Mouse (Mus musculus): ENCODE measurements around the gene Gm45234. TPM values are rescaled to one million over a fixed set of nuclear protein-coding genes. Genes with fewer than 3 reads are reported as not detected.
"Not testable (repeated sequence)": the region's sequence is repeated elsewhere in the genome, so short reads cannot be mapped to it uniquely, and the experiment has no call there.

Gm45234 gene
- not detected in 2 replicates for polyA plus RNA-seq (2014; fragmentation: Nextera tagmentation; extraction: Ambion mirVana)

DNA sequence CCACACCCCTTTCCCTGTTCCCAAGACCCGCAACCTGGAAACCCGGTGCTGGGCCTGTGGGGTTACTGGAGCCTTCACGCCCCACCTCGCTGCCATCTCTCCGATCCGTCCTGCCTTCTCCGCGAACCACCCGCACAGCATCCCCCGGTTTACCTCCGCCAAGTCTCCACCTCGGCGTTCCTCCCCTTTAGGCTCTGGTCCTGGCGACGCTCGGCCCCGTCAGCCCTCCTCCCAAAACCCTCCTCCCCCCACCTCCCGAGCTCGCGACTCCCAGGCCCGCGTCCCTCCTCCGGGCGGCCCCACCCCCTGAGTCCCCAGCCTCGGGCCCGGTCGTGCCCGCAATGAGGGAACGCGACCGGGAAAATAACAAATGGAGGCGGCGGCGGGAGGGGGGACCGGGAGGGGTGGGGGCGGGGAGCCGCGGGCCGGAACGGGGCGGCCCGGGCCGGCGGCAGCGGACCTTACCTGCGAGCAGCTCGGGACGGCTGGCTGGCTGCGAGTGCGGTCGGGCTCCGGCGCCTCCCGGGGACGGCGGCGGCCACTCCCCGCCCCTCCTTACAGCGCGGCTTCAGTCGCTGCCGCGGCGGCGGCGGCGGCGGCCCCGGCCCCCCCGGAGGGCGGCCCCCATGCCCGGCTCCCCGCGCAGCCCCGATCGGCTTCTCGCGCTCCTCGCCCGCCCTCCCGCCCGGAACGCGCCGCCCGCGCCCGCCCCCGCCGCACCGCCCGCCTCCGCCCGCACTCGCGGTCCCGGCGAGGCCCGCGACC, at the start of gene Gm45234, which contains the start of gene Atn1:
TSS of gene Gm45234 (minus strand) at position 191 of the 765 bp plus-strand sequence.
TSS of gene Atn1 (minus strand) at position 694 of the 765 bp plus-strand sequence.
- H3K4me3 ChIP-seq (ENCODE audit: low read depth, low read length): peak within 1 kb of the TSS; percentile 79
- H3K27me3 ChIP-seq (replicated peaks; ENCODE audit: control insufficient read depth, insufficient read depth, low read length): no peaks in the 10 kb centered on the region
- peaks cover 14% of the 10 kb centered on the region; the same call in 1 of the 2 replicates for H3K36me3 ChIP-seq (ENCODE audit: control insufficient read depth, insufficient read depth, low read length)
- peaks cover 34% of the 10 kb centered on the region for H3K4me1 ChIP-seq (ENCODE audit: control insufficient read depth, insufficient read depth, low read length)
- under 1% methylated on average over 35 of the region's 100 CpGs for WGBS
- H3K9ac ChIP-seq (ENCODE audit: low read depth, low read length): peak within 1 kb of the TSS; percentile 98
- ATAC-seq (ENCODE audit: low read depth): peak; percentile 48
- peak; percentile 90 for DNase-seq (ENCODE audit: low spot score)
- H3K9me3 ChIP-seq (ENCODE audit: control insufficient read depth, low read length): no peaks in the 10 kb centered on the region
- H3K4me2 ChIP-seq (ENCODE audit: low read depth, low read length): peak within 1 kb of the TSS; percentile 73
- peak within 1 kb of the TSS; percentile 98 for H3K27ac ChIP-seq (replicated peaks; ENCODE audit: low read depth, low read length)

DNA sequence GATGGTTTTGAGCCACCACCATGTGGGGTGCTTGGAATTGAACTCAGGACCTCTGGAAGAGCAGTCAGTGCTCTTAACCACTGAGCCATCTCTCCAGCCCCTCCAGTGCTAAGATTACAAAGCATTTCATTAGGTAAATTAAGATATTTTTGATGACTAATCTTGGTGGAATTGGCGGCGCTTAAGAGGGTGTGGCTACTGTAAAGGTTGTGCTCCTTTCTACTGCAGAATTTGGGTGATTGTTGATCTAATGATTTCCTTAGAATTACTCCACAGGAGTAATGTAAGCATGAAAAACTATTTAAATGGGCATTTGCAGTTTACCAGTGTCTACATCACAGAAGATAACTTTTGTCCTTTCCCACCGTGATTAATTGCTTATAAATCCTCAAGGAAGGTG, 48.5 kb upstream of the Gm45234 start:
- H3K36me3 ChIP-seq (ENCODE audit: control insufficient read depth, insufficient read depth, low read length): no peaks in the 10 kb centered on the region
- H3K4me1 ChIP-seq (ENCODE audit: control insufficient read depth, insufficient read depth, low read length): peaks cover 14% of the 10 kb centered on the region; the same call in 1 of the 2 replicates
- H3K4me2 ChIP-seq (ENCODE audit: low read depth, low read length): no peak overlapping the region
- H3K4me3 ChIP-seq (ENCODE audit: low read depth, low read length): no peak overlapping the region
- whole genome bisulfite sequencing: 88% methylated on average over 3 of the region's 3 CpGs
- no peaks in the 10 kb centered on the region for H3K9me3 ChIP-seq (ENCODE audit: control insufficient read depth, low read length)
- no peak overlapping the region for H3K9ac ChIP-seq (ENCODE audit: low read depth, low read length)
- no peak for DNase-seq (ENCODE audit: low spot score)
- ATAC-seq (ENCODE audit: low read depth): no peak
- no peak overlapping the region for H3K27ac ChIP-seq (replicated peaks; ENCODE audit: low read depth, low read length)
- no peaks in the 10 kb centered on the region for H3K27me3 ChIP-seq (replicated peaks; ENCODE audit: control insufficient read depth, insufficient read depth, low read length)

DNA sequence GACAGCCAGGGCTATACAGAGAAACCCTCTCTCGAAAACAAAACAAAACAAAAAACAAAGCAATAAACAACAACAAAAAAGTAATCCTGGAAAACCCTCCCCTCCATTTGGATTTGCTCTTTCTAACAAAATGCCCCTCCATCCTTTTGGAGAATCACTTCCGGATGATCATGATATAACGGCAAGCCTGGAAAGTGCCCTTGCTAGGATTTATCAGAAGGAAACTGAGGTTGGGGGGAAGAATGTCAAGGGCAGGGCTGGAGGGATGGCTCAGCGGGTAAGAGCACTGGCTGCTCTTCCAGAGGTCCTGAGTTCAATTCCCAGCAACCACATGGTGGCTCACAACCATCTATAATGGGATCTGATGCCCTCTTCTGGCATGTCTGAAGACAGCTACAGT, 47.9 kb upstream of the Gm45234 start:
- H3K9me3 ChIP-seq (ENCODE audit: control insufficient read depth, low read length); H3K36me3 ChIP-seq (ENCODE audit: control insufficient read depth, insufficient read depth, low read length); H3K4me3 ChIP-seq (ENCODE audit: low read depth, low read length); DNase-seq (ENCODE audit: low spot score); H3K27ac ChIP-seq (replicated peaks; ENCODE audit: low read depth, low read length); ATAC-seq (ENCODE audit: low read depth); H3K27me3 ChIP-seq (replicated peaks; ENCODE audit: control insufficient read depth, insufficient read depth, low read length); H3K4me2 ChIP-seq (ENCODE audit: low read depth, low read length); H3K9ac ChIP-seq (ENCODE audit: low read depth, low read length): not testable (repeated sequence)
- WGBS: 93% methylated on average over 4 of the region's 4 CpGs
- peaks cover 14% of the 10 kb centered on the region; the same call in 1 of the 2 replicates for H3K4me1 ChIP-seq (ENCODE audit: control insufficient read depth, insufficient read depth, low read length)

DNA sequence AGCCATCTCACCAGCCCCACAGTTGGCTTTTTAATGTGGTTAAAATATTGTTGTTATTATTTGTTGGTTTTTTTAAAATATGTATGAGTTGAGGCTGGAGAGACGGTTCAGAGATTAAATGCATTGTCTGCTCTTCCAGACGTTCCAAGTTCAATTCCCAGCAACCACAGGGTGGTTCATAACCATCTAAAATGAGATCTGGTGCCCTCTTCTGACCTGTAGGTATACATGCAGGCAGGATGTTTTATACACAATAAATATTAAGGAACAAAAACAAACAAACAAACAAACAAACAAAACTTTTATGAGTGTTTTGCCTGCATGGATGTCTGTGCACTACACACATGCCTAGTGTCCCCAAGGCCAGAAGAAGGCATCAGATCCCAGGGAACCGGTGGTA, 47.2 kb upstream of the Gm45234 start:
- no peak overlapping the region for H3K4me2 ChIP-seq (ENCODE audit: low read depth, low read length)
- H3K36me3 ChIP-seq (ENCODE audit: control insufficient read depth, insufficient read depth, low read length): no peaks in the 10 kb centered on the region
- peaks cover 10% of the 10 kb centered on the region; the same call in 1 of the 2 replicates for H3K4me1 ChIP-seq (ENCODE audit: control insufficient read depth, insufficient read depth, low read length)
- no peaks in the 10 kb centered on the region for H3K27me3 ChIP-seq (replicated peaks; ENCODE audit: control insufficient read depth, insufficient read depth, low read length)
- no peak for ATAC-seq (ENCODE audit: low read depth)
- H3K9me3 ChIP-seq (ENCODE audit: control insufficient read depth, low read length): no peaks in the 10 kb centered on the region
- 74% methylated on average over 3 of the region's 3 CpGs for WGBS
- H3K27ac ChIP-seq (replicated peaks; ENCODE audit: low read depth, low read length): no peak overlapping the region
- no peak overlapping the region for H3K4me3 ChIP-seq (ENCODE audit: low read depth, low read length)
- no peak overlapping the region for H3K9ac ChIP-seq (ENCODE audit: low read depth, low read length)
- no peak for DNase-seq (ENCODE audit: low spot score)

DNA sequence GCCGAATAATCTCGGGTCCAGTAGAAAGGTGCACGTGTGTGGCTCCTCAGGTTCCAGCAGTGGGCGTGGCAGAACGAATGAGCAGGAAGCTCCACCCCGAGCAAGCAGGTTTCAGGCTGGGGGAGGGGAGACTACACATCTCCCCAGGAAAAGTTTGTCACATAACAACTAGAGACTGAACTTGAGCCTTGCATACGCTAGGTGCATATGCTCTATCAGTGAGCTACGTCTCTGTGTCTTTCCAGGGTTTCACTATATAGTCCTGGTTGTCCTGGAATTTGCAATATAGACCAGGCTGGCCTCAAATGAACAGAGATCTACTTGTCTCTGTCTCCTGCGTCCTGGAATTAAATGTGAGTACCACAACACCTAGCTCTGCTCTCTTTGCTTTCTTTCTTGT, 46.6 kb upstream of the Gm45234 start:
- not testable (repeated sequence) for H3K9ac ChIP-seq (ENCODE audit: low read depth, low read length); H3K36me3 ChIP-seq (ENCODE audit: control insufficient read depth, insufficient read depth, low read length); H3K4me1 ChIP-seq (ENCODE audit: control insufficient read depth, insufficient read depth, low read length); ATAC-seq (ENCODE audit: low read depth); DNase-seq (ENCODE audit: low spot score); H3K9me3 ChIP-seq (ENCODE audit: control insufficient read depth, low read length); H3K27ac ChIP-seq (replicated peaks; ENCODE audit: low read depth, low read length); H3K27me3 ChIP-seq (replicated peaks; ENCODE audit: control insufficient read depth, insufficient read depth, low read length)
- Histone ChIP-seq H3K4me3 (ENCODE audit: low read depth, low read length) (peak overlapping the region; percentile 22), H3K4me2 (ENCODE audit: low read depth, low read length) (peak overlapping the region; percentile 41)
- 11% methylated on average over 5 of the region's 9 CpGs for WGBS

DNA sequence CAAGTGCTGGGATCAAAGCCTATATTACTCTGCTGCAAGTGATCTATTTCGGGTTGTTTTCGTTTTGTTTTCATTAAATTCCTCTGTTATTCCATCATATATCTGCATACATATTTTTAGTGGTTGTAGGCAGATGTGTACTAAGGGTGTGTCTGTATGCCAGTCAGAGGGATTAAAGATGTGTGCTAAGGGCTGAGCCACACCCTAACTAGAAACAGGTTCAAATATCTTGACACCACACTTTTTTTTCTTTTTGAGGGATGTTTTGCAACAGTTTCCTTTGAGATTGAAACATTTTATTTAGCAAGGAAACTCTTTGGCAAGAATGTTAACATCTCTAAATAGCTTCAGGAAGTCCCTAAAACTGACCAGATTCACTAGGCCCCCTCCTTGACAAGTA, 40.4 kb upstream of the Gm45234 start:
- no peak for DNase-seq (ENCODE audit: low spot score)

DNA sequence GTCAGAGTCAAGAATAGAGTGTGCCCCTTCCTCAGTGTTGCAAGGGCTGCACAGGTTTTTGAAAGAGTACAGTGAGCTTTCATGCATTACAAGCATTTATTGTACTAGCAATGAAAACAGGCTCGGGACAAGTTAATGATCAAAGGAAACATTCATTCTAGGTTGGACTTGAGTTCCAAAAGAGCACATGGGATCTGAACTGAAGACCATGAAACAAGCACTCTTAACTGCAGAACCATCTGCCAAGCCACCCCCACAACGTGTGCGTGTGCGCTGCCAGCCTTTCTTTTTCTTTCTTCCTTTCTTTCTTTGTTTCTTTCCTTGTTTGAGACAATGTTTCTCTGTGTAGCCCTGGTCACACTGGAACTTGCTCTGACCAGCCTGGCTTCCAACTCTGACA, 40.0 kb upstream of the Gm45234 start:
- ATAC-seq (ENCODE audit: low read depth): no peak

More for the DNA sequence above, 40.4 kb upstream of the Gm45234 start:
- no peak overlapping the region for H3K4me2 ChIP-seq (ENCODE audit: low read depth, low read length)
- H3K9ac ChIP-seq (ENCODE audit: low read depth, low read length): no peak overlapping the region
- no peaks in the 10 kb centered on the region for H3K27me3 ChIP-seq (replicated peaks; ENCODE audit: control insufficient read depth, insufficient read depth, low read length)
- no peaks in the 10 kb centered on the region for H3K4me1 ChIP-seq (ENCODE audit: control insufficient read depth, insufficient read depth, low read length)
- H3K27ac ChIP-seq (replicated peaks; ENCODE audit: low read depth, low read length): no peak overlapping the region
- no peaks in the 10 kb centered on the region for H3K36me3 ChIP-seq (ENCODE audit: control insufficient read depth, insufficient read depth, low read length)
- ATAC-seq (ENCODE audit: low read depth): 0 out of 2 replicates have a peak, but pooled peaks have one; percentile 18
- no peak overlapping the region for H3K4me3 ChIP-seq (ENCODE audit: low read depth, low read length)
- no peaks in the 10 kb centered on the region for H3K9me3 ChIP-seq (ENCODE audit: control insufficient read depth, low read length)
- 72% methylated on average over 2 of the region's 2 CpGs for WGBS

DNA sequence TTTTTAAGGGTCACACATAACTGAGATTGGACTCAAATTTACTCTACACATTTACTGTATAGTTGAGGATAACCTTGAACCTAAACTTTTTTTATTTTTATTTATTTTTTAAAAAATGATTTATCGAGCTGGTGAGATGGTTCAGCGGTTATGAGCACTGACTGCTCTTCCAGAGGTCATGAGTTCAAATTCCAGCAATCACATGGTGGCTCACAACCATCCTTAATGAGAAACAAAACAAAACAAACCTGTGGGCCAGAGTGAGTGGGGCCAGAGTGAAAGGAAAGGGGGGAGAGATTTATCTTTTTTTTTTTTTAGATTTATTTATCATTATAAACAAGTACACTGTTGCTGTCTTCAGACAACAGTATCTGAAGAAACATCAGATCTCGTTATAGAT, 36.1 kb upstream of the Gm45234 start:
- Histone ChIP-seq H3K27ac (replicated peaks; ENCODE audit: low read depth, low read length) (no peak overlapping the region), H3K36me3 (ENCODE audit: control insufficient read depth, insufficient read depth, low read length) (no peaks in the 10 kb centered on the region), H3K4me1 (ENCODE audit: control insufficient read depth, insufficient read depth, low read length) (no peaks in the 10 kb centered on the region), H3K4me2 (ENCODE audit: low read depth, low read length) (no peak overlapping the region), H3K4me3 (ENCODE audit: low read depth, low read length) (no peak overlapping the region), H3K27me3 (replicated peaks; ENCODE audit: control insufficient read depth, insufficient read depth, low read length) (no peaks in the 10 kb centered on the region), H3K9ac (ENCODE audit: low read depth, low read length) (no peak overlapping the region), H3K9me3 (ENCODE audit: control insufficient read depth, low read length) (no peaks in the 10 kb centered on the region)
- no peak for ATAC-seq (ENCODE audit: low read depth)
- 78% methylated on average over 3 of the region's 3 CpGs for WGBS
- DNase-seq (ENCODE audit: low spot score): no peak

More for the DNA sequence above, 40.0 kb upstream of the Gm45234 start:
- no peaks in the 10 kb centered on the region for H3K9me3 ChIP-seq (ENCODE audit: control insufficient read depth, low read length)
- H3K4me2 ChIP-seq (ENCODE audit: low read depth, low read length): no peak overlapping the region
- H3K36me3 ChIP-seq (ENCODE audit: control insufficient read depth, insufficient read depth, low read length): no peaks in the 10 kb centered on the region
- 61% methylated on average over 4 of the region's 4 CpGs for WGBS
- H3K4me1 ChIP-seq (ENCODE audit: control insufficient read depth, insufficient read depth, low read length): no peaks in the 10 kb centered on the region
- H3K4me3 ChIP-seq (ENCODE audit: low read depth, low read length): no peak overlapping the region
- no peak overlapping the region; the same call in 1 of the 2 replicates for H3K27ac ChIP-seq (replicated peaks; ENCODE audit: low read depth, low read length)
- DNase-seq (ENCODE audit: low spot score): no peak
- no peaks in the 10 kb centered on the region for H3K27me3 ChIP-seq (replicated peaks; ENCODE audit: control insufficient read depth, insufficient read depth, low read length)
- no peak overlapping the region for H3K9ac ChIP-seq (ENCODE audit: low read depth, low read length)

DNA sequence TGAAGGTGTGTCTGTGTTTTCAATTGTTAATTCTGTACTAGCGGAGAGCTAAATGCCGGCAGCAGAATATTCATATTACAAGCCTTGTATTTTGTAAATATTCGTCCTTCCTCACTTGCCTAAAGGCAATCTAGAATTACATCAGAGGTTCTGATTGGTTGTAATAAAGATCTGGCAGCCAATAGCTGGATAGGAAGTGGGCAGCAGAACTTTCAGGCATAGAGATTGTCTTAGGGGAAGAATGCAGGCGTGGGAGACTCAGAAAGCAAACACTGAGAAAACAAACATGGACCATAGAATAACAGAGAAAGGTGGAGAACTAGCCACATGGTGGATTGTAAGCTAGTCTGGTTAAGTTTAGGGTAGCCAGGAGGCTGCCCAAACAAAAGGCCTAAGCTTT, 34.3 kb upstream of the Gm45234 start:
- WGBS: 29% methylated on average over 4 of the region's 4 CpGs
- Histone ChIP-seq H3K27ac (replicated peaks; ENCODE audit: low read depth, low read length) (no peak overlapping the region), H3K27me3 (replicated peaks; ENCODE audit: control insufficient read depth, insufficient read depth, low read length) (no peaks in the 10 kb centered on the region), H3K4me2 (ENCODE audit: low read depth, low read length) (no peak overlapping the region), H3K9me3 (ENCODE audit: control insufficient read depth, low read length) (no peaks in the 10 kb centered on the region), H3K4me1 (ENCODE audit: control insufficient read depth, insufficient read depth, low read length) (no peaks in the 10 kb centered on the region), H3K4me3 (ENCODE audit: low read depth, low read length) (no peak overlapping the region), H3K9ac (ENCODE audit: low read depth, low read length) (no peak overlapping the region), H3K36me3 (ENCODE audit: control insufficient read depth, insufficient read depth, low read length) (no peaks in the 10 kb centered on the region)
- DNase-seq (ENCODE audit: low spot score) (no peak), ATAC-seq (ENCODE audit: low read depth) (no peak)

Data from embryonic facial prominence, embryonic 14.5 days (tissue).